Comparison of ENCODE assay signal across 8 mouse cellular contexts in genomic region chr2:84669828-84670568, GRCm38 (mm10). TPM values are rescaled to one million over a fixed set of nuclear protein-coding genes. Genes with fewer than 3 reads are reported as not detected.
DNase-seq lines count a peak whose midpoint lies in the region; ATAC-seq and TF ChIP-seq lines count a peak whose summit lies in the region.

No protein-coding gene starts in this region.

- H3K9me3 ChIP-seq in forebrain, postnatal 0 days (ENCODE audit: low read length), result no peaks in the 10 kb centered on the region
- H3K9me3 ChIP-seq in midbrain, postnatal 0 days (ENCODE audit: low read length), result no peaks in the 10 kb centered on the region

- no peaks in the 10 kb centered on the region for H3K4me1 ChIP-seq in bone marrow, adult 2 months (ENCODE audit: control insufficient read depth, insufficient read depth, low read length)
- no peaks in the 10 kb centered on the region for H3K4me1 ChIP-seq in forebrain, postnatal 0 days (ENCODE audit: insufficient read depth)
- peaks cover 7% of the 10 kb centered on the region; the same call in 1 of the 2 replicates for H3K4me1 ChIP-seq in liver, adult 2 months (ENCODE audit: control insufficient read depth, insufficient read depth, low read length)
- H3K4me1 ChIP-seq in midbrain, postnatal 0 days (ENCODE audit: insufficient read depth, low read length), result no peaks in the 10 kb centered on the region

- peak overlapping the region; percentile 37; the same call in 1 of the 2 replicates for H3K27ac ChIP-seq in bone marrow, adult 2 months (ENCODE audit: control insufficient read depth, insufficient read depth, low read depth, low read length, poor library complexity)
- peak overlapping the region; percentile 88 for H3K27ac ChIP-seq in forebrain, postnatal 0 days (ENCODE audit: low read depth, low read length)
- no peak overlapping the region for H3K27ac ChIP-seq in liver, adult 2 months (replicated peaks; ENCODE audit: insufficient read depth, low read depth, low read length)
- H3K27ac ChIP-seq in midbrain, postnatal 0 days (ENCODE audit: low read depth, low read length), result peak overlapping the region; percentile 89

- no peak for TF ChIP-seq CTCF in bone marrow, adult 2 months (IDR thresholded peaks at IDR 0.05; ENCODE audit: control insufficient read depth, insufficient read depth, low read length)
- no peak for TF ChIP-seq CTCF in forebrain, postnatal 0 days (IDR thresholded peaks at IDR 0.05; ENCODE audit: low read depth)
- TF ChIP-seq CTCF in liver, adult 2 months (IDR thresholded peaks at IDR 0.05; ENCODE audit: low read depth, low read length), result no peak
- no peak for TF ChIP-seq CTCF in midbrain, postnatal 0 days (IDR thresholded peaks at IDR 0.05)

- peak; percentile 70 for ATAC-seq in forebrain, postnatal 0 days
- peak; percentile 76 for ATAC-seq in midbrain, postnatal 0 days (ENCODE audit: low FRiP score)

- no peaks in the 10 kb centered on the region for H3K79me2 ChIP-seq in liver, adult 2 months (ENCODE audit: control insufficient read depth, insufficient read depth, low read length)

- peaks cover 29% of the 10 kb centered on the region for H3K36me3 ChIP-seq in forebrain, postnatal 0 days (ENCODE audit: insufficient read depth)
- H3K36me3 ChIP-seq in liver, adult 2 months (ENCODE audit: control insufficient read depth, insufficient read depth, low read length), result peaks cover 19% of the 10 kb centered on the region
- H3K36me3 ChIP-seq in midbrain, postnatal 0 days (ENCODE audit: insufficient read depth, low read length), result peaks cover 18% of the 10 kb centered on the region

- WGBS in bone marrow, adult 2 months, result 2% methylated on average over 39 of the region's 39 CpGs
- WGBS in forebrain, postnatal 0 days, result 3% methylated on average over 36 of the region's 39 CpGs
- WGBS in liver, adult 2 months, result 5% methylated on average over 39 of the region's 39 CpGs
- WGBS in midbrain, postnatal 0 days, result 3% methylated on average over 38 of the region's 39 CpGs

- peak; percentile 23 for DNase-seq in layer of hippocampus, adult 9-11 months
- no peak for DNase-seq in layer of hippocampus, adult 9-10 months (ENCODE audit: low spot score)
- DNase-seq in forebrain, postnatal 0 days, result peak; percentile 14
- DNase-seq in liver, adult 2 months (ENCODE audit: extremely low read depth, low read depth, low spot score), result no peak
- peak; percentile 55 for DNase-seq in midbrain, postnatal 0 days (ENCODE audit: low spot score)
- DNase-seq in T-cell, adult 2 months (ENCODE audit: low spot score), result no peak
- no peak for DNase-seq in c-Kit-positive CD71-positive TER-119-positive erythroid progenitor cells, embryonic 14.5 days (ENCODE audit: low spot score)

- H3K9ac ChIP-seq in forebrain, postnatal 0 days, result peak overlapping the region; percentile 78
- peak overlapping the region; percentile 85 for H3K9ac ChIP-seq in liver, adult 2 months (ENCODE audit: low read depth, low read length)
- peak overlapping the region; percentile 84 for H3K9ac ChIP-seq in midbrain, postnatal 0 days (replicated peaks; ENCODE audit: low read length, poor library complexity, severe bottlenecking)

- TF ChIP-seq POLR2A in bone marrow, adult 2 months (IDR thresholded peaks at IDR 0.05; ENCODE audit: borderline replicate concordance, control insufficient read depth, low read depth, low read length), result no peak; the same call in 1 of the 2 replicates
- no peak for TF ChIP-seq POLR2A in liver, adult 2 months (IDR thresholded peaks at IDR 0.05; ENCODE audit: extremely low read depth, insufficient read depth, low read length)

- H3K4me3 ChIP-seq in bone marrow, adult 2 months (replicated peaks; ENCODE audit: control insufficient read depth, low read depth, low read length), result peak overlapping the region; percentile 80
- peak overlapping the region; percentile 79 for H3K4me3 ChIP-seq in forebrain, postnatal 0 days (ENCODE audit: low read depth, low read length)
- H3K4me3 ChIP-seq in liver, adult 2 months (ENCODE audit: insufficient read depth, low read depth, low read length), result peak overlapping the region; percentile 97
- peak overlapping the region; percentile 77 for H3K4me3 ChIP-seq in midbrain, postnatal 0 days (ENCODE audit: low read depth, low read length)

- no peaks in the 10 kb centered on the region for H3K27me3 ChIP-seq in forebrain, postnatal 0 days (ENCODE audit: insufficient read depth, low read length)
- H3K27me3 ChIP-seq in liver, adult 2 months (ENCODE audit: control insufficient read depth, insufficient read depth, low read length), result no peaks in the 10 kb centered on the region
- H3K27me3 ChIP-seq in midbrain, postnatal 0 days (ENCODE audit: insufficient read depth, low read length), result no peaks in the 10 kb centered on the region

- peak overlapping the region; percentile 78 for H3K4me2 ChIP-seq in forebrain, postnatal 0 days (ENCODE audit: low read depth)
- H3K4me2 ChIP-seq in midbrain, postnatal 0 days (ENCODE audit: low read depth, low read length, poor library complexity, severe bottlenecking), result peak overlapping the region; percentile 61

RNA-seq across cellular contexts. Expression of gene Selenoh, which starts 0.6 kb away (rescaled TPM):
- 46.2 and 93.3 TPM in 2 replicates for polyA plus RNA-seq in bone marrow, adult 2 months (2011; ENCODE audit: insufficient read depth, insufficient read length, low replicate concordance, missing spikeins)
- 194 and 244 TPM in 2 replicates for total RNA-seq in forebrain, postnatal 0 days (2014; rRNA removed)
- polyA plus RNA-seq in forebrain, postnatal 0 days (2015; fragmentation: Nextera tagmentation; extraction: Ambion mirVana), result 228 and 259 TPM in 2 replicates
- total RNA-seq in liver, adult 2 months (2014; rRNA removed), result 19.2 and 27.3 TPM in 2 replicates
- 18.8 and 19.6 TPM in 2 replicates for polyA plus RNA-seq in liver, adult 2 months (2012; rRNA removed)
- 180 and 269 TPM in 2 replicates for total RNA-seq in midbrain, postnatal 0 days (2014; rRNA removed)
- 210 and 211 TPM in 2 replicates for polyA plus RNA-seq in midbrain, postnatal 0 days (2015; fragmentation: Nextera tagmentation; extraction: Ambion mirVana)

RNA-seq across cellular contexts. Expression of gene Gm28635, which starts 7.8 kb away (rescaled TPM):
- not detected in 2 replicates for polyA plus RNA-seq in bone marrow, adult 2 months (2011; ENCODE audit: insufficient read depth, insufficient read length, low replicate concordance, missing spikeins)
- total RNA-seq in forebrain, postnatal 0 days (2014; rRNA removed), result not detected in 2 replicates
- not detected in 2 replicates for polyA plus RNA-seq in forebrain, postnatal 0 days (2015; fragmentation: Nextera tagmentation; extraction: Ambion mirVana)
- total RNA-seq in liver, adult 2 months (2014; rRNA removed), result not detected in 2 replicates
- not detected in 2 replicates for polyA plus RNA-seq in liver, adult 2 months (2012; rRNA removed)
- total RNA-seq in midbrain, postnatal 0 days (2014; rRNA removed), result not detected in 2 replicates
- not detected in 2 replicates for polyA plus RNA-seq in midbrain, postnatal 0 days (2015; fragmentation: Nextera tagmentation; extraction: Ambion mirVana)

RNA-seq across cellular contexts. Expression of gene Med19, which starts 8.2 kb away (rescaled TPM):
- polyA plus RNA-seq in bone marrow, adult 2 months (2011; ENCODE audit: insufficient read depth, insufficient read length, low replicate concordance, missing spikeins), result 20.4 and 23.6 TPM in 2 replicates
- 46.8 and 47.5 TPM in 2 replicates for total RNA-seq in forebrain, postnatal 0 days (2014; rRNA removed)
- 45.8 and 48.7 TPM in 2 replicates for polyA plus RNA-seq in forebrain, postnatal 0 days (2015; fragmentation: Nextera tagmentation; extraction: Ambion mirVana)
- total RNA-seq in liver, adult 2 months (2014; rRNA removed), result 7.9 and 9.3 TPM in 2 replicates
- polyA plus RNA-seq in liver, adult 2 months (2012; rRNA removed), result 5.5 and 5.6 TPM in 2 replicates
- 43.0 and 45.3 TPM in 2 replicates for total RNA-seq in midbrain, postnatal 0 days (2014; rRNA removed)
- polyA plus RNA-seq in midbrain, postnatal 0 days (2015; fragmentation: Nextera tagmentation; extraction: Ambion mirVana), result 47.4 and 49.5 TPM in 2 replicates

RNA-seq across cellular contexts. Expression of gene Tmx2, which starts 8.9 kb away (rescaled TPM):
- 23.5 and 35.9 TPM in 2 replicates for polyA plus RNA-seq in bone marrow, adult 2 months (2011; ENCODE audit: insufficient read depth, insufficient read length, low replicate concordance, missing spikeins)
- total RNA-seq in forebrain, postnatal 0 days (2014; rRNA removed), result 115 and 130 TPM in 2 replicates
- polyA plus RNA-seq in forebrain, postnatal 0 days (2015; fragmentation: Nextera tagmentation; extraction: Ambion mirVana), result 206 and 248 TPM in 2 replicates
- total RNA-seq in liver, adult 2 months (2014; rRNA removed), result 50.6 and 53.6 TPM in 2 replicates
- polyA plus RNA-seq in liver, adult 2 months (2012; rRNA removed), result 83.5 and 92.1 TPM in 2 replicates
- total RNA-seq in midbrain, postnatal 0 days (2014; rRNA removed), result 149 and 154 TPM in 2 replicates
- polyA plus RNA-seq in midbrain, postnatal 0 days (2015; fragmentation: Nextera tagmentation; extraction: Ambion mirVana), result 303 and 328 TPM in 2 replicates

RNA-seq across cellular contexts. Expression of gene Btbd18, which starts 11.1 kb away (rescaled TPM):
- 0.50 TPM in 1 of 2 replicates, not detected in the other for polyA plus RNA-seq in bone marrow, adult 2 months (2011; ENCODE audit: insufficient read depth, insufficient read length, low replicate concordance, missing spikeins)
- 0.10 TPM in 1 of 2 replicates, not detected in the other for total RNA-seq in forebrain, postnatal 0 days (2014; rRNA removed)
- polyA plus RNA-seq in forebrain, postnatal 0 days (2015; fragmentation: Nextera tagmentation; extraction: Ambion mirVana), result 0.13 and 0.25 TPM in 2 replicates
- 0.07 TPM in 1 of 2 replicates, not detected in the other for total RNA-seq in liver, adult 2 months (2014; rRNA removed)
- not detected in 2 replicates for polyA plus RNA-seq in liver, adult 2 months (2012; rRNA removed)
- total RNA-seq in midbrain, postnatal 0 days (2014; rRNA removed), result not detected in 2 replicates
- polyA plus RNA-seq in midbrain, postnatal 0 days (2015; fragmentation: Nextera tagmentation; extraction: Ambion mirVana), result 0.27 and 0.35 TPM in 2 replicates

Comparison
In these comparisons a context has a peak if more than half of its experiments do, and no peak if none do; other contexts are left out.
1. DNase-seq: peak in layer of hippocampus, adult 9-11 months (single experiment), forebrain, postnatal 0 days (single experiment) and midbrain, postnatal 0 days (single experiment); none in layer of hippocampus, adult 9-10 months (single experiment), liver, adult 2 months (single experiment), T-cell, adult 2 months (single experiment) and c-Kit-positive CD71-positive TER-119-positive erythroid progenitor cells, embryonic 14.5 days (single experiment).
2. Peak in every context shown above with its lines, with median percentiles within 50 percentile points of each other: H3K4me3 ChIP-seq and H3K9ac ChIP-seq.